Mouse (Mus musculus): ENCODE data around the gene Galnt17. TPM values are rescaled to one million over a fixed set of nuclear protein-coding genes. Genes with fewer than 3 reads are reported as not detected.
A peak's percentile ranks its signal among the peaks of the same experiment; 100 is the strongest.

Galnt17 gene
- polyA plus RNA-seq, 1 experiment from 2014 or later: 0.29 TPM

- H3K36me3 ChIP-seq (ENCODE audit: control insufficient read depth, insufficient read depth): no peaks in the 10 kb centered on the region
- H3K9ac ChIP-seq (ENCODE audit: low read depth, low read length): no peak overlapping the region
- no peak overlapping the region for H3K4me3 ChIP-seq (ENCODE audit: low read depth, low read length)
- H3K9me3 ChIP-seq (ENCODE audit: control insufficient read depth): no peaks in the 10 kb centered on the region
- H3K4me2 ChIP-seq (replicated peaks; ENCODE audit: low read depth): 0 out of 2 replicates have a peak overlapping the region, but pooled peaks have one; percentile 24
- TF ChIP-seq CTCF (IDR thresholded peaks at IDR 0.05; ENCODE audit: low read depth): no peak
- H3K27me3 ChIP-seq (replicated peaks; ENCODE audit: control insufficient read depth, insufficient read depth, low read length): no peaks in the 10 kb centered on the region
- no peaks in the 10 kb centered on the region for H3K4me1 ChIP-seq (replicated peaks; ENCODE audit: control insufficient read depth, insufficient read depth, low read length)
- ATAC-seq: no peak
- H3K27ac ChIP-seq (ENCODE audit: low read depth, low read length): no peak overlapping the region
- WGBS: 28% methylated on average over 11 of the region's 11 CpGs
These were observed 456.1 kb downstream of the Galnt17 start for GRCm38 (mm10) chr5:130852182-130852581.

GRCm38 (mm10) chr5:130849610-130850009, 458.7 kb downstream of the Galnt17 start:
- ATAC-seq: no peak
- no peak for TF ChIP-seq CTCF (IDR thresholded peaks at IDR 0.05; ENCODE audit: low read depth)
- no peak overlapping the region for H3K4me3 ChIP-seq (ENCODE audit: low read depth, low read length)
- H3K9ac ChIP-seq (ENCODE audit: low read depth, low read length): no peak overlapping the region
- H3K27me3 ChIP-seq (replicated peaks; ENCODE audit: control insufficient read depth, insufficient read depth, low read length): no peaks in the 10 kb centered on the region
- 59% methylated on average over 4 of the region's 4 CpGs for WGBS
- no peak overlapping the region for H3K27ac ChIP-seq (ENCODE audit: low read depth, low read length)
- H3K36me3 ChIP-seq (ENCODE audit: control insufficient read depth, insufficient read depth): no peaks in the 10 kb centered on the region
- H3K4me1 ChIP-seq (replicated peaks; ENCODE audit: control insufficient read depth, insufficient read depth, low read length): no peaks in the 10 kb centered on the region
- H3K4me2 ChIP-seq (replicated peaks; ENCODE audit: low read depth): no peak overlapping the region
- H3K9me3 ChIP-seq (ENCODE audit: control insufficient read depth): no peaks in the 10 kb centered on the region

GRCm38 (mm10) chr5:130848562-130848961, 459.7 kb downstream of the Galnt17 start:
- H3K4me1 ChIP-seq (replicated peaks; ENCODE audit: control insufficient read depth, insufficient read depth, low read length): no peaks in the 10 kb centered on the region
- no peaks in the 10 kb centered on the region for H3K27me3 ChIP-seq (replicated peaks; ENCODE audit: control insufficient read depth, insufficient read depth, low read length)
- H3K27ac ChIP-seq (ENCODE audit: low read depth, low read length): no peak overlapping the region
- H3K9me3 ChIP-seq (ENCODE audit: control insufficient read depth): no peaks in the 10 kb centered on the region
- no peak overlapping the region for H3K4me3 ChIP-seq (ENCODE audit: low read depth, low read length)
- H3K9ac ChIP-seq (ENCODE audit: low read depth, low read length): no peak overlapping the region
- ATAC-seq: no peak
- no peak for TF ChIP-seq CTCF (IDR thresholded peaks at IDR 0.05; ENCODE audit: low read depth)
- H3K36me3 ChIP-seq (ENCODE audit: control insufficient read depth, insufficient read depth): no peaks in the 10 kb centered on the region
- 83% methylated on average over 6 of the region's 6 CpGs for WGBS
- no peak overlapping the region for H3K4me2 ChIP-seq (replicated peaks; ENCODE audit: low read depth)

GRCm38 (mm10) chr5:130825797-130826196, 482.5 kb downstream of the Galnt17 start:
- no peak for ATAC-seq
- 71% methylated on average over 2 of the region's 2 CpGs for WGBS
- no peak for TF ChIP-seq CTCF (IDR thresholded peaks at IDR 0.05; ENCODE audit: low read depth)

More at GRCm38 (mm10) chr5:130825797-130826196, 482.5 kb downstream of the Galnt17 start:
- no peak overlapping the region for H3K4me3 ChIP-seq (ENCODE audit: low read depth, low read length)
- no peaks in the 10 kb centered on the region for H3K4me1 ChIP-seq (replicated peaks; ENCODE audit: control insufficient read depth, insufficient read depth, low read length)
- H3K27ac ChIP-seq (ENCODE audit: low read depth, low read length): no peak overlapping the region
- H3K4me2 ChIP-seq (replicated peaks; ENCODE audit: low read depth): no peak overlapping the region
- H3K9me3 ChIP-seq (ENCODE audit: control insufficient read depth): no peaks in the 10 kb centered on the region
- no peaks in the 10 kb centered on the region for H3K27me3 ChIP-seq (replicated peaks; ENCODE audit: control insufficient read depth, insufficient read depth, low read length)
- H3K36me3 ChIP-seq (ENCODE audit: control insufficient read depth, insufficient read depth): no peaks in the 10 kb centered on the region
- no peak overlapping the region for H3K9ac ChIP-seq (ENCODE audit: low read depth, low read length)

All from intestine, postnatal 0 days (tissue).